Mouse (Mus musculus): ENCODE results near the gene Gm21173. TPM values are rescaled to one million over a fixed set of nuclear protein-coding genes. Genes with fewer than 3 reads are reported as not detected.
"Not testable (repeated sequence)": the region's sequence is repeated elsewhere in the genome, so short reads cannot be mapped to it uniquely, and the experiment has no call there.

Gm21173 gene
- not detected in 2 replicates for polyA plus RNA-seq (2014; fragmentation: Nextera tagmentation; extraction: Ambion mirVana)

DNA sequence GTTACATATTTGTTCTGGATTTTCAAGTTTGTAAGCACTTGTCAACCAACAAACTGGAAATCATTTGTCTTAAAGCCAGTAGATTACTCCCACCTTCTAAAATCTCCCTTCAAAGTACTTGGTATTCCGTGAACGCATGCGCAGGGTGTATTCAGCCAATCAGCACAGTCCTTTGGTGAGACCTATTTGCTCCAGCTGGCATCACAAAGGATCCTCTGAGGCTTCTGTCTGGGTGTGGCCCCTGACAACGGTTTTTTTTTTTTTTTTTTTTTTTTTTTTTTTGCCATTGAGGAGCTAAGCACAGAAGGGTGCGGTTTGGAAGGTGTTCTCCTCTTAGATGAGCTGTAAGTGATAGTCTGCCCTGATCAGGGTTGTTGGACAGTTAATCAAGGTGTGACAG is at the start of gene Gm21173:
Gene Gm21173 (plus strand): TSS at position 301 of the 400 bp plus-strand sequence.
- H3K4me1 ChIP-seq (ENCODE audit: control insufficient read depth, insufficient read depth, low read length); H3K9me3 ChIP-seq (replicated peaks; ENCODE audit: control insufficient read depth, low read length); H3K27me3 ChIP-seq (replicated peaks; ENCODE audit: control insufficient read depth, insufficient read depth, low read length); H3K4me2 ChIP-seq (ENCODE audit: low read length); H3K36me3 ChIP-seq (ENCODE audit: control insufficient read depth, insufficient read depth, low read length); ATAC-seq; H3K9ac ChIP-seq (ENCODE audit: low read length); H3K4me3 ChIP-seq (ENCODE audit: low read depth, low read length); H3K27ac ChIP-seq (ENCODE audit: low read depth, low read length); DNase-seq (ENCODE audit: low spot score): not testable (repeated sequence)
- no CpG with 5 or more reads among the region's 5 CpGs for WGBS
